Mouse (Mus musculus) liver, embryonic 14.5 days (tissue): ENCODE measurements around the gene Utp18. TPM values are rescaled to one million over a fixed set of nuclear protein-coding genes. Genes with fewer than 3 reads are reported as not detected.

ENCODE experiments used
- ATAC-seq: fragments of 200-750 bp; cut with Nextera tagmentation; 2 replicates; pipeline ENCODE4 v1.8.0; 2017; ENCODE audit warnings: moderate number of reproducible peaks, mild to moderate bottlenecking, moderate library complexity; ENCODE audit not compliant: insufficient read depth
- DNase-seq, 3 experiments: peaks; one replicate each; pipeline ENCODE4 v3.0.0-alpha.2; 2012 to 2013; ENCODE audit warnings: low read depth in 3 of 3, low spot score in 3 of 3
- H3K27ac ChIP-seq: fragments of 300-500 bp; sonication (generic); 2 replicates; pipeline ENCODE4 v1.5.1; 2014; ENCODE audit warnings: moderate library complexity, mild to moderate bottlenecking, control low read depth, inconsistent platforms
- H3K27me3 ChIP-seq: fragments of 300-500 bp; sonication (generic); 2 replicates; pipeline ENCODE4 v1.6.1; 2014; ENCODE audit warnings: mild to moderate bottlenecking, low read length, moderate library complexity; ENCODE audit not compliant: control insufficient read depth, insufficient read depth
- H3K36me3 ChIP-seq: fragments of 300-500 bp; sonication (generic); replicated peaks from 2 replicates; pipeline ENCODE4 v1.6.1; 2014; ENCODE audit warnings: low read depth; ENCODE audit not compliant: control insufficient read depth, insufficient read depth
- H3K4me1 ChIP-seq, 2 experiments: fragments of 200-500 bp in 1 of 2; fragments of 300-500 bp in 1 of 2; sonication (generic) in 1 of 2; replicated peaks; 2 replicates each; pipeline ENCODE4 v1.6.1; 2012 to 2014; ENCODE audit warnings: antibody characterized with exemption in 1 of 2, inconsistent platforms in 1 of 2, low read length in 1 of 2; ENCODE audit not compliant: control insufficient read depth in 2 of 2, insufficient read depth in 2 of 2
- H3K4me2 ChIP-seq: fragments of 300-500 bp; sonication (generic); 2 replicates; pipeline ENCODE4 v1.6.1; 2014; ENCODE audit warnings: low read depth, mild to moderate bottlenecking, control low read depth, moderate library complexity
- H3K4me3 ChIP-seq, 2 experiments: fragments of 200-500 bp in 1 of 2; fragments of 300-500 bp in 1 of 2; sonication (generic) in 1 of 2; 2 replicates each; pipeline ENCODE4 v1.5.1; 2012 to 2014; ENCODE audit warnings: low read depth in 2 of 2, low read length in 2 of 2, mild to moderate bottlenecking in 2 of 2, control low read depth in 1 of 2, inconsistent platforms in 1 of 2, moderate library complexity in 1 of 2; ENCODE audit not compliant: insufficient read depth in 1 of 2
- H3K9ac ChIP-seq: fragments of 300-500 bp; sonication (generic); replicated peaks from 2 replicates; pipeline ENCODE4 v1.6.1; 2014; ENCODE audit warnings: mild to moderate bottlenecking, control low read depth, moderate library complexity
- H3K9me3 ChIP-seq: fragments of 300-500 bp; sonication (generic); 2 replicates; pipeline ENCODE4 v1.6.1; 2016; ENCODE audit warnings: low read length, mixed read lengths; ENCODE audit not compliant: control insufficient read depth
- CTCF ChIP-seq: IDR thresholded peaks from 2 replicates; pipeline ENCODE4 v1.5.1; 2016; ENCODE audit warnings: antibody characterized with exemption, low read depth, control low read depth
- EP300 ChIP-seq: IDR thresholded peaks from 2 replicates; pipeline ENCODE4 v1.6.1; 2016; ENCODE audit warnings: antibody characterized with exemption, low read depth
- WGBS: fragments of 180-500 bp; shearing (Covaris S2); extraction: QIAGEN DNeasy Blood & Tissue Kit; methylation state at CpG from one replicate; pipeline ENCODE4 v1.1.7; 2014; ENCODE audit not compliant: insufficient replicate concordance; 5-methylcytosine and 5-hydroxymethylcytosine counted together
- polyA plus RNA-seq, 2 experiments: library from polyadenylated mRNA; depleted of rRNA in 1 of 2; stranded (reverse) in 1 of 2; unstranded in 1 of 2; fragments of >200 nt; fragmentation: Nextera tagmentation in 1 of 2; extraction: Ambion mirVana in 1 of 2; gene quantifications; 2 replicates each; pipeline versions ENCODE4 v1.2.1 to v1.2.3; 2012 to 2014

The Utp18 gene
- polyA plus RNA-seq, 2 experiments, result 11.0 to 16.2 TPM

- DNase-seq (peak; percentile 69 to 72 (median 69)), ATAC-seq (peak; percentile 80)
- TF ChIP-seq EP300 (no peak), CTCF (peak; percentile 52)
- peak overlapping the region; percentile 98 for H3K4me2 ChIP-seq
- peak overlapping the region; percentile 79 for H3K9ac ChIP-seq
- peaks cover 10 to 13% of the 10 kb centered on the region in 2 experiments for H3K4me1 ChIP-seq
- H3K4me3 ChIP-seq, result peak overlapping the region; percentile 87 to 93
- peaks cover under 1% of the 10 kb centered on the region for H3K36me3 ChIP-seq
- H3K27ac ChIP-seq, result peak overlapping the region; percentile 82
- no peaks in the 10 kb centered on the region for H3K9me3 ChIP-seq
- no peaks in the 10 kb centered on the region for H3K27me3 ChIP-seq
- whole genome bisulfite sequencing, result 1% methylated on average over 76 of the region's 81 CpGs
Measured at GRCm38 (mm10) chr11:93884901-93885571, 530 bp downstream of the Utp18 start.

GRCm38 (mm10) chr11:93884068-93884467, 1.5 kb downstream of the Utp18 start:
- DNase-seq (no peak), ATAC-seq (no peak)
- Histone ChIP-seq H3K27ac (no peak overlapping the region; the same call in 1 of the 2 replicates), H3K9ac (peak overlapping the region; percentile 79), H3K4me3 (peak overlapping the region; percentile 40 to 87), H3K4me1 (peaks cover 10 to 13% of the 10 kb centered on the region in 2 experiments), H3K36me3 (peaks cover 6% of the 10 kb centered on the region), H3K4me2 (peak overlapping the region; percentile 98), H3K27me3 (no peaks in the 10 kb centered on the region), H3K9me3 (no peaks in the 10 kb centered on the region)
- TF ChIP-seq CTCF (no peak), EP300 (no peak)
- WGBS, result 65% methylated on average over 3 of the region's 4 CpGs

GRCm38 (mm10) chr11:93862638-93863037, 22.9 kb downstream of the Utp18 start:
- Histone ChIP-seq H3K9me3 (no peaks in the 10 kb centered on the region), H3K4me3 (no peak overlapping the region), H3K36me3 (peaks cover 8% of the 10 kb centered on the region), H3K27me3 (no peaks in the 10 kb centered on the region), H3K27ac (no peak overlapping the region), H3K9ac (no peak overlapping the region), H3K4me2 (no peak overlapping the region), H3K4me1 (no peaks in the 10 kb centered on the region)
- TF ChIP-seq EP300 (no peak), CTCF (no peak)
- no peak for ATAC-seq
- no peak for DNase-seq
- 58% methylated on average over 1 of the region's 1 CpGs for WGBS

GRCm38 (mm10) chr11:93862045-93862623, 23.4 kb downstream of the Utp18 start:
- no peak for ATAC-seq
- no peaks in the 10 kb centered on the region for H3K9me3 ChIP-seq
- H3K4me3 ChIP-seq, result no peak overlapping the region
- TF ChIP-seq EP300, result no peak
- TF ChIP-seq CTCF, result no peak
- H3K36me3 ChIP-seq, result peaks cover 5% of the 10 kb centered on the region
- H3K27ac ChIP-seq, result no peak overlapping the region
- WGBS, result 78% methylated on average over 4 of the region's 4 CpGs
- H3K9ac ChIP-seq, result no peak overlapping the region
- no peaks in the 10 kb centered on the region for H3K27me3 ChIP-seq
- no peak for DNase-seq
- H3K4me2 ChIP-seq, result no peak overlapping the region
- H3K4me1 ChIP-seq, result no peaks in the 10 kb centered on the region

GRCm38 (mm10) chr11:93861193-93861592, 24.4 kb downstream of the Utp18 start:
- no peak overlapping the region for H3K4me3 ChIP-seq
- no peaks in the 10 kb centered on the region for H3K4me1 ChIP-seq
- H3K27me3 ChIP-seq, result no peaks in the 10 kb centered on the region
- H3K9me3 ChIP-seq, result no peaks in the 10 kb centered on the region
- no peak overlapping the region for H3K9ac ChIP-seq
- WGBS, result 76% methylated on average over 2 of the region's 2 CpGs
- H3K36me3 ChIP-seq, result no peaks in the 10 kb centered on the region; the same call in 1 of the 2 replicates
- no peak overlapping the region for H3K27ac ChIP-seq
- ATAC-seq (no peak), DNase-seq (no peak)
- no peak for TF ChIP-seq CTCF
- H3K4me2 ChIP-seq, result no peak overlapping the region
